Mouse (Mus musculus) G1E (cell line): ENCODE results near the gene Pik3cg.

ENCODE experiments used
- CTCF ChIP-seq: IDR thresholded peaks from 2 replicates; pipeline ENCODE4 v1.5.1; 2012; ENCODE audit warnings: low read depth, low read length, inconsistent platforms, mixed read lengths
- GATA1 ChIP-seq: IDR thresholded peaks from 2 replicates; pipeline ENCODE4 v1.6.1; 2012; ENCODE audit warnings: borderline replicate concordance, low read length, inconsistent platforms, mixed read lengths
- POLR2AphosphoS5 ChIP-seq: IDR thresholded peaks from 2 replicates; pipeline ENCODE4 v1.6.1; 2012; ENCODE audit warnings: low read depth, low read length, inconsistent platforms; ENCODE audit not compliant: insufficient replicate concordance

DNA sequence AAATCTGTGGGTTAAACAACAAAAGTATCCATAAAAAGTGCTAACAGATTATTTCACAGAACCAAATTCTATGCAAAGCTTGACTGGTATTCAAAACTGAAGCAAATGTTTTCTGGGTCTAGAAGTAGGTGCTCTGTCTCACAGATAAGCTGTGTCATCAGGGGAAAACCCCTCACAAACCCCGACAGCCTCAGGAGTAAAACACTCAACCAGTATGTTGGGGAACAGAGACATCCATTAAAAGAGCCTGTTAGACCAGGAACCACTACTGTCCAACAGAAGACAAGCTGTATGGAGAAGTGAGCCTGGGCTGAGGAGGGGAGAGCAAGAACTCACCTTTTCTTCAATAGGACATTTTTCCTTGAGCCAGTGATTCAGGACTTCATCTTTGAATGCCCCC is 14.1 kb downstream of the Pik3cg start:
- TF ChIP-seq CTCF (no peak), POLR2AphosphoS5 (no peak), GATA1 (no peak)
